Mouse (Mus musculus): ENCODE measurements at regions not wholly inside any gene's neighbourhood (a gene's known extent, or its start where the extent isn't known, plus 50 kb on each side); places are given as distances from the start of the nearest gene placed in this dataset.
A peak's percentile ranks its signal among the peaks of the same experiment; 100 is the strongest.

- peak; percentile 95 for DNase-seq (ENCODE audit: extremely low read depth, low read depth, low spot score)
- Histone ChIP-seq H3K36me3 (ENCODE audit: control insufficient read depth, insufficient read depth, low read length) (no peaks in the 10 kb centered on the region), H3K4me3 (ENCODE audit: insufficient read depth, low read depth, low read length) (0 out of 2 replicates have a peak overlapping the region, but pooled peaks have one; percentile 0), H3K27me3 (ENCODE audit: control insufficient read depth, insufficient read depth, low read length) (no peaks in the 10 kb centered on the region), H3K9ac (ENCODE audit: low read depth, low read length) (peak overlapping the region; percentile 2), H3K4me1 (ENCODE audit: control insufficient read depth, insufficient read depth, low read length) (peaks cover 11% of the 10 kb centered on the region; the same call in 1 of the 2 replicates), H3K27ac (replicated peaks; ENCODE audit: insufficient read depth, low read depth, low read length) (peak overlapping the region; percentile 54), H3K79me2 (ENCODE audit: control insufficient read depth, insufficient read depth, low read length) (no peaks in the 10 kb centered on the region)
- TF ChIP-seq CTCF (IDR thresholded peaks at IDR 0.05; ENCODE audit: low read depth, low read length), result no peak
- no peak for TF ChIP-seq POLR2A (IDR thresholded peaks at IDR 0.05; ENCODE audit: extremely low read depth, insufficient read depth, low read length)
- WGBS, result 8% methylated on average over 7 of the region's 7 CpGs
Observed at GRCm38 (mm10) chr7:71193131-71193530, 158.2 kb downstream of the Gm10295 start.

GRCm38 (mm10) chr7:71190161-71190711 lies 161.0 kb downstream of the Gm10295 start:
- no peak for DNase-seq (ENCODE audit: extremely low read depth, low read depth, low spot score)
- Histone ChIP-seq H3K4me3 (ENCODE audit: insufficient read depth, low read depth, low read length) (no peak overlapping the region), H3K9ac (ENCODE audit: low read depth, low read length) (no peak overlapping the region), H3K36me3 (ENCODE audit: control insufficient read depth, insufficient read depth, low read length) (no peaks in the 10 kb centered on the region), H3K4me1 (ENCODE audit: control insufficient read depth, insufficient read depth, low read length) (peaks cover 8% of the 10 kb centered on the region; the same call in 1 of the 2 replicates), H3K27ac (replicated peaks; ENCODE audit: insufficient read depth, low read depth, low read length) (no peak overlapping the region), H3K79me2 (ENCODE audit: control insufficient read depth, insufficient read depth, low read length) (no peaks in the 10 kb centered on the region), H3K27me3 (ENCODE audit: control insufficient read depth, insufficient read depth, low read length) (no peaks in the 10 kb centered on the region)
- TF ChIP-seq POLR2A (IDR thresholded peaks at IDR 0.05; ENCODE audit: extremely low read depth, insufficient read depth, low read length) (no peak), CTCF (IDR thresholded peaks at IDR 0.05; ENCODE audit: low read depth, low read length) (no peak)
- 91% methylated on average over 12 of the region's 12 CpGs for WGBS

- DNase-seq (ENCODE audit: extremely low read depth, low read depth, low spot score), result no peak
- Histone ChIP-seq H3K4me3 (ENCODE audit: insufficient read depth, low read depth, low read length) (no peak overlapping the region), H3K79me2 (ENCODE audit: control insufficient read depth, insufficient read depth, low read length) (no peaks in the 10 kb centered on the region), H3K4me1 (ENCODE audit: control insufficient read depth, insufficient read depth, low read length) (peaks cover 8% of the 10 kb centered on the region; the same call in 1 of the 2 replicates), H3K9ac (ENCODE audit: low read depth, low read length) (no peak overlapping the region), H3K27ac (replicated peaks; ENCODE audit: insufficient read depth, low read depth, low read length) (no peak overlapping the region), H3K27me3 (ENCODE audit: control insufficient read depth, insufficient read depth, low read length) (no peaks in the 10 kb centered on the region), H3K36me3 (ENCODE audit: control insufficient read depth, insufficient read depth, low read length) (no peaks in the 10 kb centered on the region)
- WGBS, result 63% methylated on average over 6 of the region's 6 CpGs
- TF ChIP-seq POLR2A (IDR thresholded peaks at IDR 0.05; ENCODE audit: extremely low read depth, insufficient read depth, low read length) (no peak), CTCF (IDR thresholded peaks at IDR 0.05; ENCODE audit: low read depth, low read length) (no peak)
Observed at GRCm38 (mm10) chr7:71189757-71190156, 161.5 kb downstream of the Gm10295 start.

- H3K79me2 ChIP-seq (ENCODE audit: control insufficient read depth, insufficient read depth, low read length), result no peaks in the 10 kb centered on the region
- peaks cover 3% of the 10 kb centered on the region; the same call in 1 of the 2 replicates for H3K4me1 ChIP-seq (ENCODE audit: control insufficient read depth, insufficient read depth, low read length)
- no peaks in the 10 kb centered on the region for H3K27me3 ChIP-seq (ENCODE audit: control insufficient read depth, insufficient read depth, low read length)
- 53% methylated on average over 6 of the region's 6 CpGs for WGBS
- H3K27ac ChIP-seq (replicated peaks; ENCODE audit: insufficient read depth, low read depth, low read length), result no peak overlapping the region
- no peak overlapping the region for H3K4me3 ChIP-seq (ENCODE audit: insufficient read depth, low read depth, low read length)
- no peak for DNase-seq (ENCODE audit: extremely low read depth, low read depth, low spot score)
- H3K36me3 ChIP-seq (ENCODE audit: control insufficient read depth, insufficient read depth, low read length), result no peaks in the 10 kb centered on the region
- TF ChIP-seq POLR2A (IDR thresholded peaks at IDR 0.05; ENCODE audit: extremely low read depth, insufficient read depth, low read length) (no peak), CTCF (IDR thresholded peaks at IDR 0.05; ENCODE audit: low read depth, low read length) (no peak)
- no peak overlapping the region for H3K9ac ChIP-seq (ENCODE audit: low read depth, low read length)
Observed at GRCm38 (mm10) chr7:71188119-71188518, 163.2 kb downstream of the Gm10295 start.

- H3K36me3 ChIP-seq (ENCODE audit: control insufficient read depth, insufficient read depth, low read length), result no peaks in the 10 kb centered on the region
- no peaks in the 10 kb centered on the region for H3K79me2 ChIP-seq (ENCODE audit: control insufficient read depth, insufficient read depth, low read length)
- 50% methylated on average over 4 of the region's 4 CpGs for WGBS
- peak; percentile 50 for DNase-seq (ENCODE audit: extremely low read depth, low read depth, low spot score)
- H3K27me3 ChIP-seq (ENCODE audit: control insufficient read depth, insufficient read depth, low read length), result no peaks in the 10 kb centered on the region
- no peak for TF ChIP-seq CTCF (IDR thresholded peaks at IDR 0.05; ENCODE audit: low read depth, low read length)
- TF ChIP-seq POLR2A (IDR thresholded peaks at IDR 0.05; ENCODE audit: extremely low read depth, insufficient read depth, low read length), result no peak
- H3K27ac ChIP-seq (replicated peaks; ENCODE audit: insufficient read depth, low read depth, low read length), result no peak overlapping the region
- H3K4me1 ChIP-seq (ENCODE audit: control insufficient read depth, insufficient read depth, low read length), result no peaks in the 10 kb centered on the region
- no peak overlapping the region for H3K4me3 ChIP-seq (ENCODE audit: insufficient read depth, low read depth, low read length)
- no peak overlapping the region for H3K9ac ChIP-seq (ENCODE audit: low read depth, low read length)
Observed at GRCm38 (mm10) chr7:71174871-71175270, 176.4 kb downstream of the Gm10295 start.

- WGBS, result 81% methylated on average over 5 of the region's 5 CpGs
- no peaks in the 10 kb centered on the region for H3K79me2 ChIP-seq (ENCODE audit: control insufficient read depth, insufficient read depth, low read length)
- no peaks in the 10 kb centered on the region for H3K27me3 ChIP-seq (ENCODE audit: control insufficient read depth, insufficient read depth, low read length)
- TF ChIP-seq POLR2A (IDR thresholded peaks at IDR 0.05; ENCODE audit: extremely low read depth, insufficient read depth, low read length) (no peak), CTCF (IDR thresholded peaks at IDR 0.05; ENCODE audit: low read depth, low read length) (no peak)
- no peak overlapping the region for H3K9ac ChIP-seq (ENCODE audit: low read depth, low read length)
- H3K4me3 ChIP-seq (ENCODE audit: insufficient read depth, low read depth, low read length), result no peak overlapping the region
- no peaks in the 10 kb centered on the region for H3K4me1 ChIP-seq (ENCODE audit: control insufficient read depth, insufficient read depth, low read length)
- no peak overlapping the region for H3K27ac ChIP-seq (replicated peaks; ENCODE audit: insufficient read depth, low read depth, low read length)
- no peaks in the 10 kb centered on the region for H3K36me3 ChIP-seq (ENCODE audit: control insufficient read depth, insufficient read depth, low read length)
- DNase-seq (ENCODE audit: extremely low read depth, low read depth, low spot score), result no peak
Observed at GRCm38 (mm10) chr7:71139068-71139467, 212.2 kb downstream of the Gm10295 start.
